Mouse (Mus musculus): Measurements from ENCODE around the gene Yif1a.

DNA sequence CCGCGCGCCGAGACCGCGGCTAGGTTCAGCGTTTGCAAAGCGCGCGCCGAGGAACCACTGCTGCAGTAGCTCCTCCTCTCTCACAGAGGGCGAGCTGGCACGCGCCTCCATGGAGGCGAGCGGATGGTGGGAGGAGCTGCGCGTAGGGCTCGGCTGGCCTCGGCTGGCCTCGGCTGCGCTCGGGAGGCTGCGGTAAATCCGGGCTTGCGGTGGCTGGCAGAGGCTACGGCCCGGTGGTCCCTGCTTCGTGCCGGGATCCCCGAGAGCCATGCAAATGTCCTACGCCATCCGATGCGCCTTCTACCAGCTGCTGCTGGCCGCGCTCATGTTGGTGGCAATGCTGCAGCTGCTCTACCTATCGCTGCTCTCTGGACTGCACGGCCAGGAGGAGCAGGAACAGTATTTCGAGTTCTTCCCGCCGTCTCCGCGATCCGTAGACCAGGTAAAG lies 49.6 kb upstream of the Yif1a start, which contains the start of the genes B4gat1 and AC124502.3:
- TF ChIP-seq CTCF (IDR thresholded peaks at IDR 0.05): peak; percentile 67
- no peak for TF ChIP-seq EP300 (IDR thresholded peaks at IDR 0.05)
